Mouse (Mus musculus): ENCODE measurements around the gene Kl. TPM values are rescaled to one million over a fixed set of nuclear protein-coding genes. Genes with fewer than 3 reads are reported as not detected.
A peak's percentile ranks its signal among the peaks of the same experiment; 100 is the strongest.

The Kl gene
- total RNA-seq, 2 experiments from 2014 or later = 0.75 to 1.1 TPM

DNA sequence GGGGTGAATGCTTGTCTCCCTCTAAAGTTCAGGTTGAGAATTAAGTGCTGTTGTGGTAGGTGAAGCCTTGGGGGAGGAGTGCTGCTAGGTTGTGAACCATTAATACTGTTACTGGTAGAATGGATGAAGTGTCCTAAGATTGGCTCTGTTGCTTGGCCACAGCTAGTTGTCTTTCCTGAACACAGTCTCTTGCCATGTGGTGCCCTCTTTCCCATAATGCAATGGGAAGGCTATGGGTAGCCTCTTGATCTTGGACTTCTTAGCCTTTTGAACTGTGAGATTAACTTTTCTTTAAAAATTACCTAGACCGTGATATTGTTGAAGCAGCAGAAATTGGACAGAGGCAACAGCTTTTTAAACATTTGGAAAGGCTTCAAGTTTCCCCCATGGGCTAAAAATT lies 7.5 kb downstream of the Kl start:
- intact Hi-C loops (cut with DNase I; ENCODE audit: low total_unique reads) = no loop called here
- DNase-seq = no peak

GRCm38 (mm10) chr5:150961615-150962014 lies 9.2 kb downstream of the Kl start:
- intact Hi-C loops (cut with DNase I; ENCODE audit: low total_unique reads) = no loop called here
- no peak for DNase-seq

- intact Hi-C loops (cut with DNase I; ENCODE audit: low total_unique reads) = no loop called here
- no peak for DNase-seq
Observed at GRCm38 (mm10) chr5:150962756-150963155, 10.3 kb downstream of the Kl start.

GRCm38 (mm10) chr5:150967925-150968324 lies 15.5 kb downstream of the Kl start:
- no peak for DNase-seq
- intact Hi-C loops (cut with DNase I; ENCODE audit: low total_unique reads) = no loop called here

DNA sequence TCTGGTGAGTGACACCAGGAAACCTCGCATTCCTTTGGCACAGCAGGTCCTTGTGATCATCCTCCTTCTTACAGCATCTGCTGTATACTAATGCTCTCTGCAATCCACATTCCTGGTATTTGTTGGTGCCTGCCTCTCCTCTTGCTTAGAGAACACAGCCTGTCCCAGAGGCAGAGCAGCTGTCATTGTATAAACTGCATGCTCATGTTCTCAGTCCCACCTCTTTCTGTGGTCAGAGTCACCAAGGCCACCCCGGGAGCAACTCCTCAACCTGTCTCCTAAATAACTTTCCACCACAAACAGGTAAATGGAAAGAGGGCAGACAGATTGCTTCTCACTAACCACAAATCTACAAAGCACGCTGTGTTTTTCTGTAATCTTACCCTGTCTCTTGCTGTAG lies 18.1 kb downstream of the Kl start:
- no peak for DNase-seq
- intact Hi-C loops (cut with DNase I; ENCODE audit: low total_unique reads) = no loop called here

DNA sequence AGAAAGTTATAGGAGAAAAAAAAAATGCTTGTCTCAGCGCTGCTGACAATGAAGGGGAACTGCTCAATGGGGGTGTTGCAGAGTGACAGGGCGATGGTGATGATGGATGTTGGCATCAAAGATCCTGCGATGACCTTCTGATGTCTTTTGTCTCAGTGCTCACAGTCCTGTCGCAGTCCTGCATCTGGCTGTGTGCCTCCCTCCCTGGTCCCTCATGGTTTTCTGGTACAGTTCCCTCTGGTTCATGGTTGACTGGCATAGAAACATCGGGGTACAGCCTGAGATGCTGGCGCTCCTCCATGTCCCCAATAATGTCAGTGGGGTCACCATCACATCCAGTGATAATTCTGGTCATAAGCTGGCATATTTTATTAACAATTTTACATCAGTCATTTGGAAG lies 18.7 kb downstream of the Kl start:
- DNase-seq = no peak
- intact Hi-C loops (cut with DNase I; ENCODE audit: low total_unique reads) = no loop called here

- no peak for DNase-seq
- intact Hi-C loops (cut with DNase I; ENCODE audit: low total_unique reads) = no loop called here
Observed at GRCm38 (mm10) chr5:150974226-150974625, 21.8 kb downstream of the Kl start.

DNA sequence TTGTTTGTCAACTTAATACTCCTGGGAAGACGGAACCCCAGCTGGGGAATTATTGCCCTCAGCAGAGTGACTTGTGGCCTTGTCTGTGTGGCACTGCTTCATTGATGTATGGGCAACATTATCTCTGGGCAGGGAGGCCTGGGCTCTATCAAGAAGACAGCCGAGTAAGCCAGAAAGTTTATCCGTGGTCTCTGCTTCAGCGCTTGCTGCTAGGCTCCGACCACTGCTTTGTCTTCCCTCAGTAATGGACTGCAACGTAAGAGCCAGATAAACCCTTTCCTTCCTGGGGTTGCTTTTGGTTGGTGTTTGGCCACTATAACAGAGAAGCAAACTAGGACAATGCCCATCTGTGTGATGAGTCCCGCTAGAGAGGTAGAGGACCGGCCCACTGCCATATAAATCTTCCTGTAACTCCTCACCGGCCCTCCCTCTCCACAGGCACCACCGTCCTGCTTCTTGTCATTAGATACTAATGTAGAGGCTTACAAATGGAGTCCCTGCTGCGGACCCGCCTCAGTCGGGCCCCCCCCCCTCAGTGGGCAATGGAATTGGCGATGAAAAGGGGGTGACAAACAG lies 25.1 kb downstream of the Kl start:
- intact Hi-C loops (cut with DNase I; ENCODE audit: low total_unique reads) = no loop called here
- no peak for DNase-seq

- DNase-seq = peak; percentile 65
- intact Hi-C loops (cut with DNase I; ENCODE audit: low total_unique reads) = no loop called here
Observed at GRCm38 (mm10) chr5:150979341-150980136, 27.1 kb downstream of the Kl start.

- DNase-seq = no peak
- intact Hi-C loops (cut with DNase I; ENCODE audit: low total_unique reads) = no loop called here
Observed at GRCm38 (mm10) chr5:150982082-150982481, 29.7 kb downstream of the Kl start.

- DNase-seq = no peak
- intact Hi-C loops (cut with DNase I; ENCODE audit: low total_unique reads) = no loop called here
Observed at GRCm38 (mm10) chr5:150994096-150994495, 41.7 kb downstream of the Kl start.

- intact Hi-C loops (cut with DNase I; ENCODE audit: low total_unique reads) = no loop called here
- DNase-seq = no peak
Observed at GRCm38 (mm10) chr5:150996586-150996985, 44.2 kb downstream of the Kl start.

- intact Hi-C loops (cut with DNase I; ENCODE audit: low total_unique reads) = no loop called here
- DNase-seq = no peak
Observed at GRCm38 (mm10) chr5:151001111-151001510, 48.7 kb downstream of the Kl start.

DNA sequence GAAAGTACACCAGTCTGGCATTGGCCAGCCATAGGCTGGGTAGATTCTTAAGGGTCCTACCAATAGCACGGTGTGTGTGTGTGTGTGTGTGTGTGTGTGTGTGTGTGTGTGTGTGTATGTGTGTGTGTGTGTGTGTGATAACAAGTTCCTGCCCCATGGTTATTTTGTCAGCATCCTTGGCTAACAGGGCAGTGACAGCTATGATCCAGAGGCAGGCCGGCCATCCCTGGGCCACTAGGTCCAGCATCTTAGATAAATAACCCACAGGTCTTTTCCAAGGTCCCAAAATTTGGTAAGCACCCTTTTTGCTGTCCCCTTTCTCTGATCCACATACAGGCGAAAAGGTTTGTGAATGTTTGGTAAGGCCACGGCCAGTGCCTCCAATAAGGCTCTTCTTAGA lies 49.6 kb downstream of the Kl start:
- no peak for DNase-seq

DNA sequence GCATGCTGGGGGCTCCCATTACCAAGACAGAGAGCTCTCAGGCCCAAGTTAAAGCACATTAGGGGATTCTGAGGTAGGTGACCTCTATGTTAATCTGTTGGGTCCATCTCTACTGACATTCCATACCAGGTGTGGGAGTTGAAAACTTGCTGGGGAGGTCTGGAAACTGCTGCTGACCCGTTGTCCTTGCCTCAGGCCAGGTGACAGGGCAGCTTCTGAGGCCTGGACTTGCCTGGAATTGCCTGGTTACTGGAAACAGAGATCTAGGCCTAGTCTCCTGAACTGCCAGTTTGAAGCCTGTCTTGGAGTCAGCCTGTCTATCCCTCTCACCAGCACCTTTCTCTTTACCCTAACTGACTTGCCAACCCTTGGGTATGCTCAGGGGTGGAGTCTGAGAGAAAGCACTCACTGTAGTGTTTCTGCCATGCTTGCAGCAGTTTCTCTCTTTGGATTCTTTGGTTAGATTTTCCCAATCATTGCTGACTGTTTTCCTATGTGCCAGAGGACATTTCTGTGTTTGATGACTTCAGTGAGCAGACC lies 51.9 kb downstream of the Kl start:
- intact Hi-C loops (cut with DNase I; ENCODE audit: low total_unique reads) = no loop called here
- no peak for DNase-seq

More for the DNA sequence above, 49.6 kb downstream of the Kl start:
- intact Hi-C loops (cut with DNase I; ENCODE audit: low total_unique reads) = no loop called here

GRCm38 (mm10) chr5:151018450-151018849 lies 66.0 kb downstream of the Kl start:
- intact Hi-C loops (cut with DNase I; ENCODE audit: low total_unique reads) = no loop called here
- no peak for DNase-seq

GRCm38 (mm10) chr5:151018959-151019358 lies 66.6 kb downstream of the Kl start:
- intact Hi-C loops (cut with DNase I; ENCODE audit: low total_unique reads) = no loop called here
- no peak for DNase-seq

DNA sequence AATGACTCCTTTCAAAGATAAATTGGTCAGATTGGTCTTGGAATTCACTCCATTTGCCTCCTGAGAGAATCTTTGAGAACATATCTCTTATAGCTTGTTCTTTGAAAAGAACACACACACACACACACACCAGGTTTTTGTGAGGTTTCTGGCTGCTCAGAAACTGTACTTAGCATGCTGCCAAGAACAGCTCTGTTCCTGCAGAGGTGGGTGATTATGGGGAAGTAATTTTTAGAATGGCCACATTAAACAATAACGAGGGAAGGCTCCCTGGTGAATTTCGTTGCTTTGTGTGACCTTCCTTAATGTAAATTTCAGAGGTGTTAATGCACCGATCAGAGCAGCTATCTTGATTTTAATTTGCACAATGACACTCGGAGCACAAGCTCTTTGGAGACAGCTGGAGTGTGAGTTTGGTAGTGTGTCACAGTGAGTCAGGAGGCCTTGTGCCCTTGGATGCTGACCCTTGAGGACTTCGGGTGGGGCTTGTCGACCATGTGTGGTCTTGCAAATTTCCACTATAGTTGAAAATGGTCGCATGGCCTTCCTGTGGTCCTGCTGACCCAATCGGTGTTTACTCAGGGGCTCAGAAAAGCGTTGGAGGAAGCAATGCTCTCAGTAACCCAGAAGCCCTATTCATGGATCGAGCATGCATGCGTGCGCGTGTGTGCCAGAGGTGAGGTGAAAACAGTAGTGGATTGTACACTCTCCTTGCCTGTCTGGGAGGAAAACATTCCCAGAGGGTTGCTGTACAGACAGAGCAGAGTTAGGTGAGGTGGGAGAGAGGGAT lies 67.8 kb downstream of the Kl start:
- DNase-seq = no peak
- intact Hi-C loops (cut with DNase I; ENCODE audit: low total_unique reads) = no loop called here

GRCm38 (mm10) chr5:151020831-151021230 lies 68.4 kb downstream of the Kl start:
- intact Hi-C loops (cut with DNase I; ENCODE audit: low total_unique reads) = no loop called here
- no peak for DNase-seq

GRCm38 (mm10) chr5:151022026-151022425 lies 69.6 kb downstream of the Kl start:
- intact Hi-C loops (cut with DNase I; ENCODE audit: low total_unique reads) = no loop called here
- peak; percentile 16 for DNase-seq

All from gastrocnemius, postnatal 14 days (tissue).